Mouse (Mus musculus) lung, embryonic 16.5 days (tissue): ENCODE measurements at regions not wholly inside any gene's neighbourhood (a gene's known extent, or its start where the extent isn't known, plus 50 kb on each side); places are given as distances from the start of the nearest gene placed in this dataset.

Experiments used
- ATAC-seq: fragments of 200-750 bp; cut with Nextera tagmentation; 2 replicates; pipeline ENCODE4 v1.8.0; 2017; ENCODE audit warnings: low read depth, mild to moderate bottlenecking, moderate library complexity
- H3K27ac ChIP-seq: fragments of 300-500 bp; sonication (generic); 2 replicates; pipeline ENCODE4 v1.5.1; 2014; ENCODE audit warnings: mild to moderate bottlenecking, control low read depth, low read length
- H3K27me3 ChIP-seq: fragments of 300-500 bp; sonication (generic); 2 replicates; pipeline ENCODE4 v1.6.1; 2014; ENCODE audit warnings: low read depth, low read length, mixed read lengths; ENCODE audit not compliant: control insufficient read depth, insufficient read depth
- H3K36me3 ChIP-seq: fragments of 300-500 bp; sonication (generic); 2 replicates; pipeline ENCODE4 v1.6.1; 2014; ENCODE audit warnings: low read length; ENCODE audit not compliant: control insufficient read depth, insufficient read depth
- H3K4me1 ChIP-seq: fragments of 300-500 bp; sonication (generic); replicated peaks from 2 replicates; pipeline ENCODE4 v1.6.1; 2014; ENCODE audit warnings: low read length, mixed read lengths; ENCODE audit not compliant: control insufficient read depth, insufficient read depth
- H3K4me2 ChIP-seq: fragments of 300-500 bp; sonication (generic); 2 replicates; pipeline ENCODE4 v1.6.1; 2014; ENCODE audit warnings: low read depth, low read length, control low read depth
- H3K4me3 ChIP-seq: fragments of 300-500 bp; sonication (generic); 2 replicates; pipeline ENCODE4 v1.5.1; 2014; ENCODE audit warnings: mild to moderate bottlenecking, low read length, control low read depth
- H3K9ac ChIP-seq: fragments of 300-500 bp; sonication (generic); 2 replicates; pipeline ENCODE4 v1.6.1; 2014; ENCODE audit warnings: low read length, control low read depth
- H3K9me3 ChIP-seq: fragments of 300-500 bp; sonication (generic); 2 replicates; pipeline ENCODE4 v1.6.1; 2016; ENCODE audit warnings: low read length; ENCODE audit not compliant: control insufficient read depth
- WGBS: fragments of 180-500 bp; shearing (Covaris S2); extraction: QIAGEN DNeasy Blood & Tissue Kit; methylation state at CpG from one replicate; pipeline ENCODE4 v1.1.7; 2014; 5-methylcytosine and 5-hydroxymethylcytosine counted together

DNA sequence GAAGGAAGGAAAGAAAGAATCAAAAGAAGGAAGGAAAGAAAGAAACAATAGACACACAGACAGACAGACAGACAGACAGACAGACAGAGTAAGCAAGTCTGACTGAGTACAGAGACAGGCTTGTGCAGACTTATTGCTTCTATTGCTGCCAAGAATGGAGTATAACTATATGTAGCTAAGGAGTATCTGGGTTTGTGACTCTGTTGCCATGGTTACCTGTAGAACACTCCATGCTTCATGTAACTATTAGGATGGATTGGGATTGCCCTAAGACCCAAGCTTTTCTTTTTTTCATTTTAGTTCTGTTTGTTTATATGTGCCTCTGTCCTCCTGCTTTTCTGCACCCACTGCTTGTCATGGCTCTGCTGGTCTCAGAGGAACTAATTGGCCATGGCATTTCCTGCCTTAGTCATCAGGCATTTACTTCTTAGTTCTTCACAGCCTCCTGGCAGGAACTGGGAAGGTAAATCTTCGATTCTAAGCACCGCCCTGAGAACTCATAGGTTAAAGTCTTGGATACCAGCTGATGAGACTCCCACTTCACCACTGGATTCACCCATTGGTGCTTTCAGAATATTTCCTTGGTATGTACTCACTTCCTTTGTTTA is 1035.9 kb upstream of the Adgrl4 start:
- no peak for ATAC-seq
- Histone ChIP-seq H3K9ac (no peak overlapping the region), H3K9me3 (no peaks in the 10 kb centered on the region), H3K27me3 (no peaks in the 10 kb centered on the region), H3K27ac (no peak overlapping the region), H3K36me3 (no peaks in the 10 kb centered on the region), H3K4me1 (no peaks in the 10 kb centered on the region), H3K4me2 (no peak overlapping the region), H3K4me3 (no peak overlapping the region)
- 78% methylated on average over 2 of the region's 2 CpGs for WGBS

DNA sequence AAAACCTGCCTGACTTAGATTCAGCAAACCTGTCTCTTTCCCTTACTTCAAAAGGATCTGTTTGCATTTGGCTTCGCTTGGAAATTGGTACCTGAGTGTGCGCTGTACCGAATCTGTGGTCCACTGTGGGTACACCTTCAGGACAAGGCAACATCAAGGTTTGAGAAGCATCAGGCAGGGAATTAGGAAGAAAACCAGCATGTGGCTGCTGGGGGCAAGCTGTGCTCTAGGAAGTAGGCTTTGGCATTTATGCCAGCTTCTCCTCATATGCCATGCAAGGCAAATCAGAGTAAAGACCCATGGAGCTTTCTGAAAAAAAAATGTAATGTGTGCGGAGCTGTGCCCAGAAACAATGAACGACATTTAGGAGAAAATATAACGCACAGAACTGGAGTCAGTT is 1031.6 kb upstream of the Adgrl4 start:
- Histone ChIP-seq H3K36me3 (no peaks in the 10 kb centered on the region), H3K9me3 (no peaks in the 10 kb centered on the region), H3K9ac (no peak overlapping the region), H3K27me3 (no peaks in the 10 kb centered on the region), H3K4me1 (no peaks in the 10 kb centered on the region), H3K4me3 (no peak overlapping the region), H3K4me2 (no peak overlapping the region), H3K27ac (no peak overlapping the region)
- no peak for ATAC-seq
- 84% methylated on average over 6 of the region's 6 CpGs for WGBS

DNA sequence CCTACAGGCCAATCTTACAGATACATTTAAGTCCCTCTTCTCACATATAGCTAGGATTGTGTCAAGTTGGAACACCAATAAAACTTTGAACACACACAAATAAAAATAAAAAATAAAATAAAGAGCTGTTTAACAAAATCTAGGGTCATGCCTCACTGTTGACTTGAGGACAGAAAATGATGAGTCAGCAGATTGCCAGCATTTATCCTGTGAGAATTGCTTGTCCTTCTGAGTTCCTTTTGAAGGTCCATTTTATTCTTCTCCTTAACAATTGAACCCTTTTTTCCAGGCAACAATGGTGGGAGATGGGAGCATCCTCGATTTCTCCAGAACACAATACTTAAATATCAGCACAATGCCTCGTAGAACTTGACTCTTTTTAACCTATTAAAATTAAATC is 1022.4 kb upstream of the Adgrl4 start:
- H3K9ac ChIP-seq = no peak overlapping the region
- H3K36me3 ChIP-seq = no peaks in the 10 kb centered on the region
- no peaks in the 10 kb centered on the region for H3K4me1 ChIP-seq
- H3K4me2 ChIP-seq = no peak overlapping the region
- H3K27me3 ChIP-seq = no peaks in the 10 kb centered on the region
- 85% methylated on average over 2 of the region's 2 CpGs for WGBS
- ATAC-seq = no peak
- H3K27ac ChIP-seq = no peak overlapping the region
- H3K9me3 ChIP-seq = no peaks in the 10 kb centered on the region
- H3K4me3 ChIP-seq = no peak overlapping the region

DNA sequence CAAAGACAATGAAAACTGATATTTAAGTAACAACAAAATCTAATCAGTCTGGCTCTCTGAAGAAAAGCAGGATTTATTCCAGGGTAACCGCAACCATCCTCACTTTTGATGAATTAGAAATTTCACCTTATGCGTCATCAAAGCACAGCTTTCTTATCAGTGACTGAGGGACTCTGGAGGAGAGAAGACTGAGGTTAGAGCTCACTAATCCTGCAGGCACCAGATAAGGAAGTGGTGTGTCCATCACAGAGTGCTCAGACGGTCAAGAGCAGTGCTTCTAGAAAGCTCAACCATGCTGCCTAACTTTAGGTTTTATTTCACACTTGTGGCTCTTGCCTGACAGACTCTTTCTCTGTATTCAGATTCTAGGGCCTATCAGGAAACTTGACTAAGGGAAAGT is 1021.2 kb upstream of the Adgrl4 start:
- Histone ChIP-seq H3K9me3 (no peaks in the 10 kb centered on the region), H3K4me3 (no peak overlapping the region), H3K4me1 (no peaks in the 10 kb centered on the region), H3K27ac (no peak overlapping the region), H3K4me2 (no peak overlapping the region), H3K9ac (no peak overlapping the region), H3K36me3 (no peaks in the 10 kb centered on the region), H3K27me3 (no peaks in the 10 kb centered on the region)
- WGBS = 58% methylated on average over 3 of the region's 3 CpGs
- no peak for ATAC-seq

DNA sequence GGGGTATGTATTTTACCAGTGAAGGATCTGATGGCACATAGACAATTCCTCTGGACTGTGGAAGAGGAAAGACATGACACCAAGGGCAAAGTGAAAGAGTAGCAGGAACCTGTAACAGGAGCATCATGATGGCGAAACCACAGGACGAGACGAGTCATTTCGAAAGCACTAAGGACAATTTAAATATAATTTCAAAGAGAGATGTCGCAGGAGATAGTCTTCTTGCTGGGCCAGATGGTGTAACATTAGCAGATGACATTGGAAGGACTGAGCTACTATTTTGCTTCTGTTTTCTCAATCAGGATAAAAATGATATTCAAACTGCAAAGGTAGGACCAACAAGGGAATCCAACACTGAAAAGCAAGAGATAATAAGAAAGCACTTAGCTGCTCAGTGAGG is 1009.7 kb upstream of the Adgrl4 start:
- WGBS = 90% methylated on average over 5 of the region's 5 CpGs
- H3K27ac ChIP-seq = no peak overlapping the region
- no peaks in the 10 kb centered on the region for H3K27me3 ChIP-seq
- no peak overlapping the region for H3K4me3 ChIP-seq
- no peaks in the 10 kb centered on the region for H3K4me1 ChIP-seq
- no peaks in the 10 kb centered on the region for H3K9me3 ChIP-seq
- H3K36me3 ChIP-seq = no peaks in the 10 kb centered on the region
- no peak overlapping the region for H3K4me2 ChIP-seq
- H3K9ac ChIP-seq = no peak overlapping the region
- ATAC-seq = no peak

DNA sequence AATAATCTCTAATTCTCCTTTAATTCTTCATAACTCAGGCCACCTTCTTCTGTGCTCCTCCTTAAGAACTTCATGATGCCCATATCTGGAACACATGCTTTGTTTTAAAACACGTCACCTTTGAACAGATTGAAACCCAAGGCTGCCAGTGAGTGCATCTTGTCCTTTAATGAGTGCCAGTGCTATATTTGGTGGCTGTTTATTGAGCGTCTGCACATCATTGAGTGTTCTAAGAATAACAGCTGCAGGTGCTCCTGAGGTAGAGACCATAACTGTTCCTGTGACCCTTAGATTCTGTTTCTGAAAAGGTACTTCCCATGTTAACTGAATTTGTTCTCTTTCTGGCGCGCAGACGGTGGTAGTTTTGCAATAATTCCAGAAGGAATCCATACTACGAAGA is 1006.4 kb upstream of the Adgrl4 start:
- 92% methylated on average over 6 of the region's 6 CpGs for WGBS
- Histone ChIP-seq H3K27ac (no peak overlapping the region), H3K27me3 (no peaks in the 10 kb centered on the region), H3K4me1 (no peaks in the 10 kb centered on the region), H3K4me2 (no peak overlapping the region), H3K36me3 (no peaks in the 10 kb centered on the region), H3K9me3 (no peaks in the 10 kb centered on the region), H3K9ac (no peak overlapping the region), H3K4me3 (no peak overlapping the region)
- no peak for ATAC-seq

DNA sequence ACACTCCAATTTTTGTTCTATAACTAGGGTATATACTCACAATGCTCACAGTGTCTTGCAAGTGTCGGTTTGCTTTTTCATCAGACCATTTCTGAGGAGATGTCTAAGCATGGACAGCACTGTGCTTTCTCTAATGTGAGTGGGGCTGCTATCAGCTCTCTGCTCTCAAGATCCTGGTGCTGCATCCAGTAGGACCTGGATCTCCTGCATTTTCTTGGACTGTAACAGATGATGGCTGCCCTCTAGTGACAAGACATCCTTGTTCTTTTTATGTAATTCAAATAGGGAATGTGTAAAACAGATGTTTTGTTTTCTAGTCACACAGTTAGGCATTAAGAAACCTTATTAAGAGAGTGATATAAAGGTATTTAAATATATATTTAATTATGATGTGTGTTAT is 1002.5 kb upstream of the Adgrl4 start:
- no peak overlapping the region for H3K9ac ChIP-seq
- H3K27me3 ChIP-seq = no peaks in the 10 kb centered on the region
- no peaks in the 10 kb centered on the region for H3K9me3 ChIP-seq
- no peak overlapping the region for H3K4me3 ChIP-seq
- no peaks in the 10 kb centered on the region for H3K4me1 ChIP-seq
- ATAC-seq = 0 out of 2 replicates have a peak, but pooled peaks have one; percentile 47
- no peak overlapping the region for H3K4me2 ChIP-seq
- no peaks in the 10 kb centered on the region for H3K36me3 ChIP-seq
- H3K27ac ChIP-seq = no peak overlapping the region
- WGBS = 45% methylated on average over 1 of the region's 1 CpGs

GRCm38 (mm10) chr3:150435818-150436607 is 1001.7 kb upstream of the Adgrl4 start:
- Histone ChIP-seq H3K36me3 (no peaks in the 10 kb centered on the region), H3K9ac (no peak overlapping the region), H3K27me3 (no peaks in the 10 kb centered on the region), H3K4me3 (no peak overlapping the region), H3K4me1 (no peaks in the 10 kb centered on the region), H3K4me2 (no peak overlapping the region), H3K9me3 (no peaks in the 10 kb centered on the region), H3K27ac (no peak overlapping the region)
- 89% methylated on average over 6 of the region's 6 CpGs for WGBS
- no peak for ATAC-seq
